Mouse (Mus musculus) E14TG2a.4 (cell line): ENCODE results near the gene Auts2.

Experiments
- H3K27me3 ChIP-seq: 2 replicates; pipeline ENCODE4 v1.6.1; 2014; ENCODE audit warnings: low read length, control low read depth; ENCODE audit not compliant: insufficient read depth
- H3K36me3 ChIP-seq: 2 replicates; pipeline ENCODE4 v1.6.1; 2014; ENCODE audit warnings: low read length, control low read depth; ENCODE audit not compliant: insufficient read depth
- H3K4me1 ChIP-seq: replicated peaks from 2 replicates; pipeline ENCODE4 v1.6.1; 2014; ENCODE audit warnings: low read depth, low read length, control low read depth
- H3K4me3 ChIP-seq: replicated peaks from 2 replicates; pipeline ENCODE4 v1.5.1; 2014; ENCODE audit warnings: mild to moderate bottlenecking, low read length
- H3K9me3 ChIP-seq: 2 replicates; pipeline ENCODE4 v1.6.1; 2014; ENCODE audit warnings: low read length, control low read depth
- CTCF ChIP-seq: conservative IDR thresholded peaks from 2 replicates; pipeline ENCODE4 v1.5.1; 2014; ENCODE audit warnings: low read length
- NANOG ChIP-seq: IDR thresholded peaks from 2 replicates; pipeline ENCODE4 v1.6.1; 2014; ENCODE audit warnings: borderline replicate concordance, low read length, mixed read lengths
- POU5F1 ChIP-seq: IDR thresholded peaks from 2 replicates; pipeline ENCODE4 v1.6.1; 2014; ENCODE audit warnings: low read length, borderline replicate concordance

Gene Auts2

DNA sequence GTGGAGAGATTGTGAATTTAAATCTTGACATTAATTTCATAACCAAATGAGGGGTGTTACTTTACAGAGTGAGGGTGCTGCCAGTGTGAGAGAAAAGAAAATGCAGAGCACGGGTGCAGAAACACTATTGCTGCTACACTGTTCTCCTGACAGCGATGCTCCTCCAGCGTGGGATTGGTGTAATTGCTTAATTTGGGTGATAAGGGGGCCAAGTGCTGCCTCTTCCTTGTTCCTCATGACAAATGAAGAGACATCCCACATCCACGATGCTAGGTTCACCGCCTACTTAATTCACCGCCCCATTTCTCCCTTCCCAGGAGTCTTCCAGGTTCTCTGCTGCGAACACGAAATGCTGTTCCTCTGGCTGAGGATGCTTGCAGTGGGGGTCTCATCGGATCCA is 776.0 kb downstream of the Auts2 start:
- 0 out of 2 replicates have a peak, but pooled peaks cover 3% of the 10 kb centered on the region for H3K27me3 ChIP-seq

DNA sequence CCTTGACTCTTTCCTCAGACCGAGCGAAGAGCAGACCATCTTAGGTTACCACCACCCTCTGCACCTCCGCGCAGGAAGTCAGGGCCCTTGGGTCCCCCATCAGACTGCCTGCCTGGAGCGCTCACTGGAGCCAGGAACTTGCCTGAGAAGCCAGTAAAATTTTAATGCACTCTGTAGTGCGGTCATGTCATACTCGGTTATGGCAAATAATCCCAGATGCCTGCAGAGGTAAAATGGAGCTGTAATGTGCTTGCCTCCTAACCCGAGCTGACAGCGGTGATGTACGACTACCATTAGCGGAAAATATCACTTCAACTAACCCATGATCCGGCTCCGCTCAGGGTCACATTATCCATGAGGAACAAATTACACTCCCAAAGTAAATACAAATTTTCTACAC is 783.7 kb downstream of the Auts2 start:
- Histone ChIP-seq H3K4me3 (no peak overlapping the region), H3K27me3 (peaks cover 2% of the 10 kb centered on the region; the same call in 1 of the 2 replicates), H3K4me1 (no peaks in the 10 kb centered on the region), H3K36me3 (no peaks in the 10 kb centered on the region), H3K9me3 (no peaks in the 10 kb centered on the region)
- TF ChIP-seq CTCF = no peak
- no peak for TF ChIP-seq NANOG
- no peak for TF ChIP-seq POU5F1

More for the DNA sequence above, 776.0 kb downstream of the Auts2 start:
- Histone ChIP-seq H3K36me3 (no peaks in the 10 kb centered on the region), H3K9me3 (peaks cover 12% of the 10 kb centered on the region), H3K4me1 (0 out of 2 replicates have a peak, but pooled peaks cover 2% of the 10 kb centered on the region), H3K4me3 (no peak overlapping the region)
- TF ChIP-seq POU5F1 (no peak), CTCF (no peak), NANOG (no peak)

GRCm38 (mm10) chr5:131750330-131750729 is 792.8 kb downstream of the Auts2 start:
- Histone ChIP-seq H3K36me3 (no peaks in the 10 kb centered on the region), H3K4me1 (peaks cover 25% of the 10 kb centered on the region), H3K9me3 (peaks cover 5% of the 10 kb centered on the region; the same call in 1 of the 2 replicates), H3K4me3 (no peak overlapping the region), H3K27me3 (peaks cover 10% of the 10 kb centered on the region; the same call in 1 of the 2 replicates)
- TF ChIP-seq NANOG (peak; percentile 34; the same call in 1 of the 2 replicates), POU5F1 (no peak), CTCF (no peak)

DNA sequence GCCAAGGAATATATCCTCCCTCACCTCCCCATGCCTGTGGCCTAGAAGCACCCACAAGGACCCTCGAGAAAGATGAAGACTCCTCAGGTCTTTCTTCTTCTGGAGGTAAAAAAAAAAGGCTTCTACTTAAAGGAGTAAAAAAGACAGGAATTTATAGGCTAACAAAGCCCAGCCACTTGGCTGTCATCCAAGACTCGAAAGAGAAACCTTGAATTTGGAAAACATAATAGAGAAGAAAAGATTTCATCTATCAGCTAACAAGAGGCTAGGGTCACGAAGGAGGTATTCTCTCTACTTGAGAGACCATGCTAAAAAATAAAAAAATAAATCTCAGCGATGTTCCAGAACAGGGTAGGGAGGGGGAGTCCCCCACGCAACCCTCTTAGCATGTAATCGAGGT is 793.9 kb downstream of the Auts2 start:
- Histone ChIP-seq H3K36me3 (no peaks in the 10 kb centered on the region), H3K4me1 (peaks cover 28% of the 10 kb centered on the region), H3K9me3 (peaks cover 5% of the 10 kb centered on the region; the same call in 1 of the 2 replicates), H3K27me3 (peaks cover 7% of the 10 kb centered on the region; the same call in 1 of the 2 replicates), H3K4me3 (no peak overlapping the region)
- TF ChIP-seq CTCF (no peak), NANOG (no peak), POU5F1 (no peak)

GRCm38 (mm10) chr5:131743069-131743468 is 800.1 kb downstream of the Auts2 start:
- Histone ChIP-seq H3K4me1 (peaks cover 3% of the 10 kb centered on the region; the same call in 1 of the 2 replicates), H3K9me3 (no peaks in the 10 kb centered on the region), H3K27me3 (no peaks in the 10 kb centered on the region; the same call in 1 of the 2 replicates), H3K4me3 (no peak overlapping the region), H3K36me3 (no peaks in the 10 kb centered on the region)
- no peak for TF ChIP-seq NANOG
- TF ChIP-seq POU5F1 = no peak
- no peak for TF ChIP-seq CTCF

DNA sequence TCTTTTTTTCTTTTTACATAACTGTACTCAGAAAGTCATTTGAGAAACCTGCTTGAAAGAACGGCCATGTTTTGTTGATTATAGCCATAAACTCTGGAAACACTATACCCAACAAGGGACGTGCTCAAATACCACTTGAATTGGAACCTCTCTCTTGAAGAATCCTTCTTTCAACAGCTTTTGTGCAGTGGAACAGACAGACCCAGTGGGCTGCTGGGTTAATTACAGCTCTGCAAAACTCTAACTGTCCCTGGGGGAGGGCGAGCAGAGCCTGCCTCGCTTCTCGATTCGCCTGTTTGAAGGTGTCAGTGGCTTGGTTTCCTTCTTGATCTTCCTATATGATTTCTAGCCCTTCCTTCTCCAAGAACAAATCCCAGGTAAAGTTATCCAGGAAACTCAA is 805.7 kb downstream of the Auts2 start:
- H3K4me1 ChIP-seq = peaks cover 8% of the 10 kb centered on the region
- TF ChIP-seq NANOG (no peak), POU5F1 (no peak), CTCF (no peak)

DNA sequence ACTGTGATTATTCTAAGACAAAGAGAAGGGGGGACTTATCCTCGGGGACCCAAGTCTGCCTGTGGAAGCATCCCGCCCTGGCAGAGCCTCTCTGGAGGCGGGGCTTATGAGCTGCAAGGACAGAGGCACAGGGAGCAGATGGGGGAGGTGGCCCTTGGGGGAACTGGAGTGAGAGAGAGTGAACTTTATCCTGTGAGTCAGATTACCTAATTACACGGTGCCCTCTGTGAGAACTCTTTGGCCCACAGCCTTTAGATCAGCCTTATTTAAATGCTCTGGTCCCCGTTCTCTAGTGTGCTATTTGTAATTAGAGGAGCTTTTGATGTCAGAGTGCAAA is 809.9 kb downstream of the Auts2 start:
- H3K4me3 ChIP-seq = no peak overlapping the region
- H3K36me3 ChIP-seq = no peaks in the 10 kb centered on the region
- no peak for TF ChIP-seq POU5F1
- TF ChIP-seq NANOG = no peak
- H3K4me1 ChIP-seq = peaks cover 8% of the 10 kb centered on the region
- H3K9me3 ChIP-seq = no peaks in the 10 kb centered on the region
- H3K27me3 ChIP-seq = peaks cover 9% of the 10 kb centered on the region; the same call in 1 of the 2 replicates

More for the DNA sequence above, 805.7 kb downstream of the Auts2 start:
- Histone ChIP-seq H3K36me3 (no peaks in the 10 kb centered on the region), H3K9me3 (no peaks in the 10 kb centered on the region), H3K4me3 (no peak overlapping the region), H3K27me3 (peaks cover 8% of the 10 kb centered on the region; the same call in 1 of the 2 replicates)

GRCm38 (mm10) chr5:131732631-131733323 is 810.4 kb downstream of the Auts2 start:
- H3K9me3 ChIP-seq = no peaks in the 10 kb centered on the region
- TF ChIP-seq NANOG (no peak), POU5F1 (no peak), CTCF (no peak)
- peaks cover 8% of the 10 kb centered on the region for H3K4me1 ChIP-seq
- H3K27me3 ChIP-seq = peaks cover 9% of the 10 kb centered on the region; the same call in 1 of the 2 replicates
- H3K4me3 ChIP-seq = no peak overlapping the region
- H3K36me3 ChIP-seq = no peaks in the 10 kb centered on the region

DNA sequence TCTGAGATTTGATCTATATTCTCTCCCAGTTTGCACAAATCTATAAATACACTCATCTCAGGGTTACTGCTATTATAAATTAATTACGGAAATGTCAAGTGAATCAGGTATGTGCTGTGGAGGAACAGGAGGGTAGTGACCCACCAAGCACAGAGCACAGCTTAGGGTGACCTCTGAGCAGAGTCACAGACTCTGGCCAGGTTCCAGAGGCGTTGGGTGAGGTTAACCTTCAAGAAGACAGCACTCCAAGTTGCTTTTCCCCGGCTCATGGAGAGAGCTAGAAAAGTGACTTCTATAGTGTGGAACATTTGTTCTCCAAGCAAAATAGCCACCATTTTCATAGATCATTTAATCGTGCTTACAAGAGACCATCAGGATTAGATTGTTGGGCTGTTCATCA is 813.7 kb downstream of the Auts2 start:
- TF ChIP-seq POU5F1 (no peak), CTCF (no peak), NANOG (no peak)
- peaks cover 8% of the 10 kb centered on the region for H3K4me1 ChIP-seq
- H3K36me3 ChIP-seq = no peaks in the 10 kb centered on the region
- H3K4me3 ChIP-seq = no peak overlapping the region
- peaks cover 6% of the 10 kb centered on the region; the same call in 1 of the 2 replicates for H3K27me3 ChIP-seq
- H3K9me3 ChIP-seq = peaks cover 4% of the 10 kb centered on the region
